Mouse (Mus musculus): ENCODE data around the gene Mtmr11. TPM values are rescaled to one million over a fixed set of nuclear protein-coding genes. Genes with fewer than 3 reads are reported as not detected.
A peak's percentile ranks its signal among the peaks of the same experiment; 100 is the strongest.

The Mtmr11 gene
- polyA plus RNA-seq, 1 experiment: 64.6 TPM

- peaks cover 27% of the 10 kb centered on the region for H3K36me3 ChIP-seq (ENCODE audit: control insufficient read depth, insufficient read depth, low read length)
- WGBS: 53% methylated on average over 4 of the region's 4 CpGs
Measured at GRCm38 (mm10) chr3:96179531-96179930, 17.7 kb downstream of the Mtmr11 start.

DNA sequence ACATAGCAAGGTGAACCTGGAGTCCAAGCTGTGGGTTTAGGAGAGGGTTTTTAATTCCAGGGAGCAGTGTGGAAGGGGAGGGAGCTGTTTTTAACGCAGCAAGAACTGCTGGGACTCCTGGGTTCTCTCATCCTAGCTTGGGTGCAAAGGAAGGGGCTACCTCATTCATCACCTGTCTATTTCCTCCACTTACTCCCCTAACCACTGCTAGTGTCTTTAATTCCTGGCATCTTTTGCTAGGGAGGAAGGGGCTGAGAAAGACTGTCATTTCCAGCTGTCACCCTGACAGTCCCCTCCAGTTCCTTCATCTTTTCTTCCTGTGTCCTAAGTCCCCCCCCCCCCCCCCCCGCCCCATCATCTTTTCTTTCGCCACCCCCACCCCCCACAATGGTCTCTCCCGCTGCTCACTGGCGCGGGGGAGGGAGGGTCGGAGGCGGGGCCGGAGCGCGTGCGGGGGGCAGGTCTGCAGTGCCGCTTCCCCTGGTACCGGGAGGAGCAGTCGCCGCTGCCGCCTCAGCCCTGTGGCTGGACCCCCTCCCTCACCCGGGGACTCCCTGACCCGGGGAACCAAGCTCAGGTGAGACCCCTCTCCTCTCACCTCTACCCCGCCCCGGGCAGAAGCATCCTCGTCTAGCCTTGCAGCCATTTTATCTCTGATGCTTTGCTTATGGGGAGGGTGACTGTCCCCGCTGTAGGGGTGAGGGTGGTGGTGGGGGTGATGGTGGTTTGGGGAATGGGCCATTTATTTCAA, 19.1 kb downstream of the Mtmr11 start, which contains the start of gene Sv2a:
Sv2a (plus strand) TSS at position 425 of the 751 bp plus-strand sequence.
- TF ChIP-seq CTCF (IDR thresholded peaks at IDR 0.05; ENCODE audit: extremely low read depth, insufficient read length, insufficient replicate concordance, low read depth, low read length) (no peak), POLR2A (IDR thresholded peaks at IDR 0.05; ENCODE audit: low read depth, low read length) (no peak)
- H3K27ac ChIP-seq (ENCODE audit: insufficient read depth, low read depth, low read length): no peak within 1 kb of the TSS
- H3K27me3 ChIP-seq (ENCODE audit: control insufficient read depth, insufficient read depth, low read length): peaks cover 3% of the 10 kb centered on the region
- WGBS: 1% methylated on average over 22 of the region's 23 CpGs
- 0 out of 2 replicates have a peak, but pooled peaks cover 2% of the 10 kb centered on the region for H3K4me1 ChIP-seq (ENCODE audit: control insufficient read depth, insufficient read depth, insufficient read length, low read length)
- peaks cover 18% of the 10 kb centered on the region for H3K36me3 ChIP-seq (ENCODE audit: control insufficient read depth, insufficient read depth, low read length)
- peak within 1 kb of the TSS; percentile 60 for H3K4me3 ChIP-seq (ENCODE audit: low read depth, low read length)

More at GRCm38 (mm10) chr3:96179531-96179930, 17.7 kb downstream of the Mtmr11 start:
- Histone ChIP-seq H3K4me1 (ENCODE audit: control insufficient read depth, insufficient read depth, insufficient read length, low read length) (0 out of 2 replicates have a peak, but pooled peaks cover 2% of the 10 kb centered on the region), H3K27me3 (ENCODE audit: control insufficient read depth, insufficient read depth, low read length) (peaks cover 3% of the 10 kb centered on the region), H3K27ac (ENCODE audit: insufficient read depth, low read depth, low read length) (no peak overlapping the region), H3K4me3 (ENCODE audit: low read depth, low read length) (no peak overlapping the region)
- TF ChIP-seq POLR2A (IDR thresholded peaks at IDR 0.05; ENCODE audit: low read depth, low read length): no peak
- TF ChIP-seq CTCF (IDR thresholded peaks at IDR 0.05; ENCODE audit: extremely low read depth, insufficient read length, insufficient replicate concordance, low read depth, low read length): no peak

DNA sequence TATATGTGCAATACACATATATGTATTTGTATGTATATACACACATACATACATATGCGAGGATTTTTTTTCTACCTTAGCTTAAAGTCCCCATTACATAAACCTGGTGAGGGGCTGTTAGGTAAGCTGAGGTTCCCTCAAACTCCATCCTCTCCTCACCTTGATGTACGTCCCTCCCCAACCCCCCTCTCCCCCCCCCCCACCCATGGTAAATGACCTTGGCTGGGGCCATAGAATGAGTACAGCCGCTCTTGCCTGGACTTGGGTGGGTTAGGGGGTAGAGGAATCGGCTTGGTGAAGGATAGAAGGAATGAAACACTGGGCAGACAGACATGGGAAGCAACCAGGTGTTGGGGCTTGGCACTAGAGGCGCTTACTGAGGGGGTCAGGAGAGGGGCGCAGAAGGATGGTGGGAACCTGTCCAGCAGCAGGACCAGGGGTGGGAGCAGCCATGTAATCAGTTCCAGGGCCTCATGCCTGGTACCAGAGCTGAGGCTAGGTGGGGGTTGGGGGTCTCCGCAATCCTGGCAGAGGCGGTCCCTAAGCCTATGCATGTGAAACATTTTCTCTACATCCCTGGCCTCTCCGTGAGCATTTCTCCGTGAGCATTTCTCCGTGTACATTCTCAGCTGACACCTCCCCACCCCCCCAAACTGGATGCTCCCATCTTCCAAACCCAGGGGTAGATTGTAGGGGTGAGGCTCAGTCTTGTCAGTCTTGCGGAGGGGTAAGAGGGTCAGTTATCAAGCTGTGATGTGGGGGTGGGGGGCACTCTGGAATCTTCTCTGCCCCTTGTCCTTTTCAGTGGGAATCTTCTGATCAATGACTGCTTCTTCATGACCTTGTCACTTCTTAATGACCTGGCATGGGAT, 19.9 kb downstream of the Mtmr11 start:
- Histone ChIP-seq H3K4me1 (ENCODE audit: control insufficient read depth, insufficient read depth, insufficient read length, low read length) (0 out of 2 replicates have a peak, but pooled peaks cover 2% of the 10 kb centered on the region), H3K27ac (ENCODE audit: insufficient read depth, low read depth, low read length) (no peak overlapping the region), H3K4me3 (ENCODE audit: low read depth, low read length) (no peak overlapping the region), H3K36me3 (ENCODE audit: control insufficient read depth, insufficient read depth, low read length) (peaks cover 11% of the 10 kb centered on the region), H3K27me3 (ENCODE audit: control insufficient read depth, insufficient read depth, low read length) (peaks cover 3% of the 10 kb centered on the region)
- no peak for TF ChIP-seq POLR2A (IDR thresholded peaks at IDR 0.05; ENCODE audit: low read depth, low read length)
- no peak for TF ChIP-seq CTCF (IDR thresholded peaks at IDR 0.05; ENCODE audit: extremely low read depth, insufficient read length, insufficient replicate concordance, low read depth, low read length)
- WGBS: 54% methylated on average over 12 of the region's 12 CpGs

- Histone ChIP-seq H3K27me3 (ENCODE audit: control insufficient read depth, insufficient read depth, low read length) (peaks cover 3% of the 10 kb centered on the region), H3K4me1 (ENCODE audit: control insufficient read depth, insufficient read depth, insufficient read length, low read length) (0 out of 2 replicates have a peak, but pooled peaks cover 2% of the 10 kb centered on the region), H3K4me3 (ENCODE audit: low read depth, low read length) (no peak overlapping the region), H3K27ac (ENCODE audit: insufficient read depth, low read depth, low read length) (no peak overlapping the region), H3K36me3 (ENCODE audit: control insufficient read depth, insufficient read depth, low read length) (peaks cover 10% of the 10 kb centered on the region)
- WGBS: 41% methylated on average over 4 of the region's 4 CpGs
- TF ChIP-seq CTCF (IDR thresholded peaks at IDR 0.05; ENCODE audit: extremely low read depth, insufficient read length, insufficient replicate concordance, low read depth, low read length) (no peak), POLR2A (IDR thresholded peaks at IDR 0.05; ENCODE audit: low read depth, low read length) (no peak)
Measured at GRCm38 (mm10) chr3:96182382-96182776, 20.6 kb downstream of the Mtmr11 start.

DNA sequence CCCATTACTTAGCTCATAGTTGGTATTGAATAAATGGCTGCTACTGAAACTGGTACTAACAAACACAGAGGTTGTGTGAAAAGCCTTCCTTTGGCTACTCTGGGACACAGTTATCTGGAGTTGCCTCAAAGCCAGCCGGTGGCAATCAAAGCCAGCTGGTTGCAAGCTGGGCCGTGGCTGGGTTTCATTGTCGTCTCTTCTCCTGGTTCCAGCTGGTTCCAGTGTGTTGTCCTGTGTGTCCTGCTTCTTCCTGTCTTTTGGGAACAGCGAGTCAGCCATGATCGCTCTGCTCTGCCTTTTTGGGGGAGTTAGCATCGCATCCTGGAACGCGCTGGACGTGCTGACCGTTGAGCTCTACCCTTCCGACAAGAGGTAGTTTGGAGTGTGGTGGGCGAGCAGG, 31.2 kb downstream of the Mtmr11 start:
- WGBS: 64% methylated on average over 12 of the region's 12 CpGs
- Histone ChIP-seq H3K4me3 (ENCODE audit: low read depth, low read length) (no peak overlapping the region), H3K27ac (ENCODE audit: insufficient read depth, low read depth, low read length) (no peak overlapping the region), H3K4me1 (ENCODE audit: control insufficient read depth, insufficient read depth, insufficient read length, low read length) (peaks cover 3% of the 10 kb centered on the region; the same call in 1 of the 2 replicates), H3K27me3 (ENCODE audit: control insufficient read depth, insufficient read depth, low read length) (no peaks in the 10 kb centered on the region), H3K36me3 (ENCODE audit: control insufficient read depth, insufficient read depth, low read length) (no peaks in the 10 kb centered on the region)
- TF ChIP-seq CTCF (IDR thresholded peaks at IDR 0.05; ENCODE audit: extremely low read depth, insufficient read length, insufficient replicate concordance, low read depth, low read length) (no peak), POLR2A (IDR thresholded peaks at IDR 0.05; ENCODE audit: low read depth, low read length) (no peak)

- H3K27ac ChIP-seq (ENCODE audit: insufficient read depth, low read depth, low read length): no peak overlapping the region
- 78% methylated on average over 10 of the region's 10 CpGs for WGBS
- TF ChIP-seq CTCF (IDR thresholded peaks at IDR 0.05; ENCODE audit: extremely low read depth, insufficient read length, insufficient replicate concordance, low read depth, low read length) (no peak), POLR2A (IDR thresholded peaks at IDR 0.05; ENCODE audit: low read depth, low read length) (no peak)
- no peaks in the 10 kb centered on the region for H3K36me3 ChIP-seq (ENCODE audit: control insufficient read depth, insufficient read depth, low read length)
- peaks cover 3% of the 10 kb centered on the region; the same call in 1 of the 2 replicates for H3K4me1 ChIP-seq (ENCODE audit: control insufficient read depth, insufficient read depth, insufficient read length, low read length)
- no peak overlapping the region for H3K4me3 ChIP-seq (ENCODE audit: low read depth, low read length)
- no peaks in the 10 kb centered on the region for H3K27me3 ChIP-seq (ENCODE audit: control insufficient read depth, insufficient read depth, low read length)
Measured at GRCm38 (mm10) chr3:96194966-96195365, 33.2 kb downstream of the Mtmr11 start.

Measured in small intestine, adult 2 months (tissue).